Mouse (Mus musculus): ENCODE measurements at regions not wholly inside any gene's neighbourhood (a gene's known extent, or its start where the extent isn't known, plus 50 kb on each side); places are given as distances from the start of the nearest gene placed in this dataset.

DNA sequence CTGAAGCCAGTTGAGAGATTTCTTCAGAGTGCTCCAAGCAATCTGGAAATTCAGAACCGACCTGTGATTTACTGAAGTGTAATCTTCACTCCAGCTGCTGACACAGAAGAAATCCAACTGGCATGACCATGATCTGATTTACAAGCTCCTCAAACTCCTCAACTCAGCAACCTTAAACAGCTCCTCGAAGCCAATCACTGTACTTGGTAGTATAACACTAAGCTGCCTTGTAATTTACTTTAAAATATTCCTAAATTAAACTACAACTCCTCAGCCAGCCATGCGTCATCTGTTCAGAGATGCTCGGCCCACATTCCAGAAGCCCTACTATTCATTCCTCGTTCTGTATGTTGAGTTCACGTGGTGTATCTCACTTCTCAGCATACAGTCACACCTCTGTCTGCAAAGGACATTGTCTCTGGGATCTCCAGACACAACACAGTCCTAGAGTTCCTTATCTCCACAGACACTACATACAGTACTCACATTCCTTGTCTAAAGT is 116.0 kb upstream of the Smad1 start:
- CTCF ChIA-PET = no interaction called here

DNA sequence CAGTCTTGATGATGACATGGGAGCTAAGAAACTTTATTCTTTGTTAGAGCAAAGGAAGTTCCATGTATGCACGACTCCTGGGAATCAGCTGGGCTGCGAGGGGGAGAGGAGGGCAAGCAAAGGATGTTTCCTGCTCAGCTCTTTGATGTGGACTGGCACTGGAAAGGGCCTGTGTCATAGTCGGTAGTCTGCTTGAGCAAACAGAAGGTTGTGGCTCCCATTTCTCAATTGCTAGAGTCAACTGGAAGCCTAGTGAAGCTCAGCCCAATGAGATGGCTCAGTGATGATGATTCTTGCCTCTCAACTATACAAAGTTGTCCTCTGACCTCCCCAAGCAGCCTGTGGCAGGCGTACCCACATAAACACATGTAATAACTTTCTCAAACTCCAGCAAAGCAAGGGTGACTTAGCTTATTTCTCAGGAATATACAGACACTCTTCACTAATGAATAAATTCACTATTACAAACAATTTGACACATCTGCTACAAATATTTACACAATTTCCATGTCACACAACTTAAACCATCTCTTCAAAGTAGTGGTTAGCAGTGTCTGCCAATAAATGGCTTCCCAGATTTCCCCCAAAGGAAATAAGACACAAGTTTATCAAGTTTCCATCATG is 115.4 kb upstream of the Smad1 start:
- CTCF ChIA-PET = no interaction called here

DNA sequence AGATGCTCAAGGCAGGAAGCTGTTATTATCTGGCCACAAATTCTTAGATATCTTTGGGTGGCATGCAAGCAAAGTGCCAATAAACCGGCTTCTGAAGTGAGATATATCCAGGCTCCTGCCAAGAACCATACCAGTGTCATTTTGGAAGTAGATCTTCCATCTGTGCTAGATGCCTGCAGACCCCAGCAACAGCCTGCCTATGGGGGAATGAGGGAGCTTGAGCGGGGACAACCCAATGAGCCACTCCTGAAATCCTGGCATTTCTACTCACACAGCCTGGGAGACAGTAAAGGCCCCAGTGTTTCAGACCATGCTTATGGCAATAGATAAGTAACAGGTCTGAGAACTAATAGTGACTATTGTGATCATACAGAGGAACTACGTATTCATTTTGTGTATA is 109.3 kb upstream of the Smad1 start:
- CTCF ChIA-PET = no interaction called here

DNA sequence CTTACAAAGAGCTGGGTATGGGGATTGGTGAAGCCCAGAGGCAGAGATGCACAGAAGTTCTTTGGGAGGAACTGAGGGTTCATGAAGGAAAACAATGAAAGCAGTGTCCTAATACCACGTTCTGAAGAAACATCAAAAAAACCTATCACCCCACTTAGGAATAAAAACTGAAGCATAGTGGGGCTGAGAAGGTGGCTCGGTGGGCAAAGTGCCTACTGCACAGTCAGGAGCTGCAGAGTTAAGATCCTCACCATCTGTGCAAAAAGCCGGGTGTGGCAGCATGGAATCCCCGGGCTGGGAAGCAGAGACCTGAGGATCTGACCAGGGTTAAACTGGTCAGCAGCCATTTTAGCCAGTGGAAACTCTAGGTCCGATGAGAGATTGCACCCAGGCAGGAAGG is 106.1 kb upstream of the Smad1 start:
- CTCF ChIA-PET = no interaction called here

DNA sequence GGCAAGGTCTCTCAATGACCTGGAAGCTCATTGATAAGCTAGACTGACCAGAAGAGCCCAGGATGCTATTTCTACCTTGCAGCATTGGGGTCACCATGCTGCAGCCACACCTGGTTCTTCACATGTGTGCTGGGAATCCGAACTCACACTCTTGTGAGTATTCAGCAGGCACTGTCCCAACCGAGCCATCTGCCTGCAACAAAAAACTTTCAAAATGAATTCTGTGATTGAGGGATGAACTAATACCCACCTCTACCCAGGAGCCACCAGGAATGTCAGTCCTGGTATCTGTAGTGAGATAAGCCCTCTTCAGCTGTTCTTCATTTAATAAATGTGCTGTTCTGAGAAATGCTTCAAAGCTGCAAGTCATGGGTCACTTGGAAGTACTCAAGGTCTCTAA is 104.6 kb upstream of the Smad1 start:
- CTCF ChIA-PET = no interaction called here

DNA sequence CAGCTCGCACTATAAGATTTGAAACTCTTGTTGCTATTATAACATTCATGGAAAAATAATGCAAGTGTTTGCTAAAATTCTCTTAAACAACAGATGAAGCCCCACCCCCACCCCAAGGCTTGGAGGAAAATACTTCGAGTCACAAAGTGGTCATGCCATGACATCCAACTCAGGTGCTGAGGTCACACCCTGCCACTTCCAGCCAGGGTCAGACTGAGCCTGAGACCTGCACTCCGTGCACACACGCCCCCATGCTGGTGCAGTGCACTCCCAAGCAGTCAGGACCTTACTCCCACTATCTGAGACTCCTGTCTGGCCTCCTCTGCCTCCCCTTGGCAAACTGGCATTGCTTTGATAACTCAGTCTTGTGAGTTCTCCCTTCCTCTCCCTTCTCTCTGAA is 102.7 kb upstream of the Smad1 start:
- CTCF ChIA-PET = no interaction called here

DNA sequence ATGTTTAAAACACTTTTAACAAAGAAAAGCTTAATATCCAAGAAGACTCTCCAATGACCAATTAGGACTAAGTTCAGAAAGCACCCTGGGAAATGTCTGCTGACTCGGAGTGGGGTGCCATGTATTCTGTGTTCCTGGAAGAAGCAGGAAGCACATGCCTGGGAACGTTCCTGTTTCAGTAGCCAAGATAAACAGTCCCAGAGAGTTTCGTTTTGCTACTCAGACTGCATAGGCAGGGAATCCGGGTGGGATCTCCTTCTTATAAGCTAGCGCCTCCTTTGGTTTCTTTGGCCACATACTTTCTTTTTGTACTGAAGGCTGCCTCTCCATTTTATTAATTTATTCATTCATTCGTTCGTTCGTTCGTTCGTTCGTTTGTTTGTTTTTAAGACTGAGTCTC is 101.9 kb upstream of the Smad1 start:
- CTCF ChIA-PET = no interaction called here

DNA sequence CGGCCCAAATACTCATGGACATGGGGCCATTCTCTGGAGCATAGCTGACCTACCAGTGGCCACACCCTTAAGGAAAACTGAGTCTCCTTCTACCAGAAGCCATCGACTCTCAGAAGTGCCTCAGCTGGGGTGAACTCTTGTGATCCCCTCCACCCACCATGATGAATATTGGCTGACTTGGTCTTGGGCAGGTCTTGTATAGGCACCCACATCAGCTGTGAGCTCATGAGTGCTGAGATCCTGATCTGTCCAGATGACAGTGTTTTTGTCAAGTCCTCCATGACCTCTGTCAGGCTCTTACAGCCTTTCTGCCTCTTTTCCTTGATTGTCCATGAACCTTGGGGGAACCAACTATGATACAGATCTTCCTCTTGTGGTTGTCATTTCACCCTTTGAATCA is 99.9 kb upstream of the Smad1 start:
- CTCF ChIA-PET = interaction anchor here (0.6 to 0.9 kb wide), 2 partner anchors 11 to 1862 kb away, joined by 3 read pairs; no protein-coding TSS in a partner anchor

DNA sequence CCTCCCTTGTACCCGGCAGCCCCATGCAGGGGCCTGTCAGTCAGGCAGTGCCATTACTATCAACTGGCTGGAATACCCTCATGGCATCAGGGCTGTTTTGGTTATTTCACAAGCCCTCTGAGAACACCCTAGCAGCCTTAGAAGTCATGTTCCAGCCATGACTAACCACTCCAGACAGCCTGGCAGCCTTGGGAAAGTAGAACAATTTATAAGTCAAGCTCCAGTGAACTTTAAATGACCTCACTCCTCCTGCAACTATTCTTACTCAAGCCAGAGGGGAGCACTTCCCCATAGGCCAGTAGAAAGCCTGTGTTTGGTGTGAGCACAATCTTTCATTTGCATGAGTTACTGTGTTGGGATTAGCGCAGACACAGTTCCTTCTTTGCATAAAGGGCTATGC is 99.3 kb upstream of the Smad1 start:
- CTCF ChIA-PET = no interaction called here

DNA sequence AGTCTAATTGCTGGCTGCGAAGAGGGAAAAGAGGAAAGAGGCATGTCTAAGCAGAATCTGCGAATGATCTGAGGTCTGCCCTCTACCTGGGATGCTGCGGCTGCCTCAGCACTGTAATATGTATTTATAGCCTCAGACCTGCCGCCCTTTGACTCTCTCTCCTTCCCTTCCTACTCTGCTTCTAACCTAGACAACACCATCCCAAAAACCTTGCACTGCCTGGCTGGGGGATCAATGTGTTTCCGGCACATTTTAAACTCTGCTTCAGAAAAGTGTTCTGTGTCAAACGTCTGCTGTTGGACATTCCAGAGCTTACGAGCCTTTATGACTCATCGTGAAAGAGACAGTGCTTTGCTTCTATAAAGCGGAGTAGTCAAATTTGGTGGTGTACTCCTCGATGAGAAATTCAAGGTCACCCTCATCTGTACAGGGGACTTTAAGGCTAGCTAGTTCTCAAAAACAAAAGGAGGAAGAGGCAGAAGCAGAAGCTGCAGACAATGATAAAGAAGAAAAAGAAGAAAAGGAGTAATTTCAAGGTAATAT is 91.9 kb upstream of the Smad1 start:
- CTCF ChIA-PET = no interaction called here

DNA sequence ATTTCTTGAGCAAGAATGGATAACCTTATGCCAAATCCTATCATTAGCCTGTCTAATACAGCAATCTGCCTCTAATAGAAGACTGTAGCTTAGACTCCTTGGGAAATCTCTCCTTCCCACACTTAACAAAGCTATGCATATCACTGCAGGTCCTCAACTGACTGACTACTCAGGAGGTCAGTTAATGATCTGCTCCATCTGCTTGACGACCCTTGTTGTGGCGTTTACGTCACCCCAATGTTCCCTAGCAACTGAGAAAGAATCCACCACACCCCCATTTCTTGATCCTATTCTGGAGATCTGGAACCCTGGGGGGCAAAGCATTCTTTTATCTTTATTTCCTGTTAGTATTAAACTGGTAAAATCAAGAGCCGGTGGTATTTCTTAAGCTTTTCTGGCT is 91.4 kb upstream of the Smad1 start:
- CTCF ChIA-PET = no interaction called here

DNA sequence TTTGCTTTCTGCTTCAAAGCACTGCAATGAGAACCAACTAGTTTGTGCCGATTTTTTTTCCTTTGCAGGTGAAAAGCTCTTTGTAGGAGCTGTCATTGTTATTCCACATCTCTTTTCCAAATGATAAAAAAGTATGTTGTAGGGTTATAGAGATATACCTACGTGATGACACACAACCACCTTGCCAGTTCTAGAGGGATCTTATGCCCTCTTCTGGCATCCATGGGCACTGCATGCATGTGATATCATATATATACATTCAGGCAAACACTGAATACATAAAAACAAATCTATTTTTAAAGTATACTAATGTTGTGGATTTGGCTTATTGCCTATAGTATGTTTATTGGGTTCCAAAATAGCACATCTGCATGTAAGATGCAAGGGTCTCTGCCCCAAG is 89.5 kb upstream of the Smad1 start:
- CTCF ChIA-PET = interaction anchor here (0.7 to 1.0 kb wide), 2 partner anchors 11 to 59 kb away, joined by 3 read pairs; no protein-coding TSS in a partner anchor

DNA sequence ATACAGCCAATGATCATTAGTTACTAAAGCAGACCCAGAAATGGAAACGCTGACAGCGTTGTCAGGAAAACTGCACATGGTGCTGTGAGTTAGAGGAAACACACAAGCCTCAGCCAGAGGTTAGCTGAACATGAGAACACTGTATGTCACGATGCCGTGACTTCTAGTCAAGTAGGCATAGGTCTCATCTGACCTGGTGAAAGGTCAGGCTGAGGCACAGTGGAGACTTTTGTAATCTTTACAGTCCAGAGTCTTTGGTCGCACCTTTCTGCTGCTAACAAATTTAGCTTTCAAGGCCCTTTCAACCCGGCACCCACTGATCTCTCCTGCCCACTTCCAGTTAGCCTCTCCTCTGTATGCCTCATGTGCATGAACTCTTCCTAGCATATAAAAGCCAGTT is 88.3 kb upstream of the Smad1 start:
- CTCF ChIA-PET = no interaction called here

DNA sequence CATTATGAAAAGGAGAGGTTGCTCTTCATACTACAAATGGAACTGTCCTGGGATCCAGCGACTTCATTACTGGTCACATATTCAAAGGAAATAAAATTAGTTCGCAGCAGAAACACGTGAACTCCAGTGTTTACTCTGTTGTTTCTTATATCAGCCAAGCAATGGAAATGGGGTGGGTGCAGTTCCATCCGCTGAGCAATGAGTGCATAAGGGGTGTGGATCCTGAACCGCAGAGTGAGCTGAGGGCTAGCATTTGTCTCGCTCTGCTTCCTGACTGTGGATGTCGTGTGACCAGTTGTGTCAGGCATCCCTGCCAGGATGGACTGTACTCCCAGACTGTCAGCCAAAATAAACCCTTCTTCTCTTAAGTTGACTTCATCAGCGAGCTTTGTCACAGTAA is 80.0 kb upstream of the Smad1 start:
- CTCF ChIA-PET = no interaction called here

DNA sequence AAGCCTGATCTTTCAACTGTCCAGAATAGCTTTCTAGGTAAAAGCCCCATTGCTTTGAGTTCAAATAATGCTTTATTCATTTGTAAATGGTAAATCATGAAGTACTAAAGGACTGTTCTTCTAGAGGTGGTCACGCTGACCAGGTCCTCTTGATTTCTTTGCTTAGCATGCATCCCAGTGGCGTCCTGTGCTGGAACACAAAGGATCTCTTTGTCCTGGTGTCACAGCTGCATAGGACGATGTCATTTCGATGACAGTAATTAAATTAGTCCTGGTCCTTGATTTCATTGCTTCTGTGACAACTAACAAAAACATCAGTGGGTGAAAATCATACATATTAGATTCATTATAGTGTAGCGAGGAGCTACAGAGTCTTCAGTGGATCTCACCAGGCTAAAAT is 76.7 kb upstream of the Smad1 start:
- CTCF ChIA-PET = no interaction called here

DNA sequence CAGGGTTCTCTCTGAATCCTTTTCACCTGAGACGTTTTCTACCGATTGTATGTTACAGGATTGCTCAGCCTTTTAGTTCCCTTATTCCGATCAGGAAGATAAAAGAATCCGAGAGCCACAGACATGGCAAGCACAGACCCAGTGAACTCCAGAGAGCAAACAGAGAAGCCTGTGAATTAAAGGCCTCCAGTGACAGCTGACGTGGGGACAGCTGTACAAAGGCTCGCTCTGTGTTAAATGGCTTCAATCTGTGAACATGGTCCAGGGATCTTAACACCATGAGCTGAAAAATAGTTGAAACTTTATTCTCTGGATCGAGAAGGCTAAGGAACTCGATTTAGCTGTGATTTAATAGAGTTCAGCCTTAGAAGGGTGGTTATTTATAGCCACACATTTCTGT is 75.4 kb upstream of the Smad1 start:
- CTCF ChIA-PET = no interaction called here

DNA sequence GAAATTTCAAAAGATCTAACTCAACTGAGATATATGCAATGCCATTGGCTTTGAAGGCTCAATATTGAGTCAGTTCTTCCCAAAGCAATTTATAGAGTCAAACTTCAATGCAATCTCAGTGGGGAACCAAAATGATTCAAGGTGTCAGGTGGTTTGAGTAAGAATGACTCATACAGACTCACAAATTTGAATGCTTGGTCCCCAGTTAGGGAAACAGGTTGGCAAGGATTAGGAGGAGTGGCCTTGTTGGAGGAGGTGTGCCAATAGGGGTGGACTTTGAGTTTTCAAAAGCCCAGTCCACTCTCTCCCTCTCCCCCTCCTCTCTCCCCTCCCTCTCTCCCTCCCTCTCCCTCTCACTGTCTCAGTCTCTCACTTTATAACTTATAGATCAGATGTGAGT is 52.8 kb upstream of the Smad1 start:
- CTCF ChIA-PET = no interaction called here

DNA sequence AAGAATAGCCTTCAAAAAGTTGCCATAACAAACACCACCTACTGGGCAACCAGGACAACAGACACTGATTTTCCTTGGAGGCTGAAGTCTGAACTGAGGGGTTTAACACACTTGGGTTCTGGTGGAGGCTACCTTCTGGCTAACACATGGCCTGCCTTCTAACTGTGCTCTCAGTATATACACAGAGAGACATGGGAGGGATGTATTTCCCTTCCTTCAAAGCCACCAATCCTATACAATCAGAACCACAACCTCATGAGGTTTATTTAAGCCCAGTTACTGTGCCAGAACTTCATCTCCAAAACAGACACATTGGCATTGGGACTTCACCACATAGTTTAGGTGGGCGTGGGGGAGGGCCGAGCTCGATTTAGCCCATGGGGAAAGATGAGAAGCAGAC is 50.1 kb upstream of the Smad1 start:
- CTCF ChIA-PET = no interaction called here

Measured in spleen, embryonic (tissue).